Mouse (Mus musculus) monocyte, adult 2 months (primary cell): ENCODE data around the gene Acot3.
"Not testable (repeated sequence)": the region's sequence is repeated elsewhere in the genome, so short reads cannot be mapped to it uniquely, and the experiment has no call there.

ENCODE experiments used
- DNase-seq, 2 experiments: peaks; one replicate each; pipeline ENCODE4 v3.0.0; 2022; ENCODE audit warnings: low spot score in 2 of 2, low read depth in 1 of 2

Acot3 gene

DNA sequence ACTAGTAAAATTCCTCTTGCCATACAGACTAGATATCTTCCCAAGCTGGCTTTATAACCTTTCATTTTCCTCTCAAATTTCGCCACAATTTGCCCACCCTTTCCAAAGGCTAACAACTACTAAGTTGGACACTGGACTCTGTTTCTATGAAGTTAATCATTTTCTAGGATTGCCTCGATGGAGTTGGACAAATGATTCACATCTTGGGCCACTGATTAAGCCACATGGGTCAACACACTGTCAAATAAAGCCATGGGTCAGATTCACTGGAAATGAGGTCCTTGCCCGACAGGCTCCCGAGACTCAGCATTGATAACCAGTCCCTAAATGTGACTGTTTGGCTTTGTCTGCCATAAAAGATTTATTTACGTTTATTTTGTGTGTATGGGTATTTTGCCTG, 9.7 kb upstream of the Acot3 start:
- no peak for DNase-seq

DNA sequence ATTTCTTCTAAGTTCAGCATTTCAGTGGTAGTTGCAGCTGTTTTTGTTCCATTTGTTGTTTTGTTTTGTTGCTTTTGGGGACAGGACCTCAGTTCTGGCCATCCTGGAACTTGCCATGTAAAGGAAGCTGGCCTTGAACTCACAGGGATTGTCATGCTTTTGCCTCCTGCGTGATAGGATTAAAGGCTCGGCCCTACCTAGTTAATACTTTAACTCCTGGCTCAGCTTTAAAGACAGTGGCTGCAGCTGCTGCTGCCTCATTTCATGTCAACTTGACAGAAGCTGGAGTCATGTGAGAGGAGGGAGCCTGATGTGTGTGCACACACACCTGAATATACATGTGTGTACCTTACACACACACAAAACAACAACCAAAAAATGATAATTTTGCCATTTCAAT, 7.9 kb upstream of the Acot3 start:
- DNase-seq = no peak

- no peak for DNase-seq
Observed at GRCm38 (mm10) chr12:84046906-84047305, 5.0 kb upstream of the Acot3 start.

DNA sequence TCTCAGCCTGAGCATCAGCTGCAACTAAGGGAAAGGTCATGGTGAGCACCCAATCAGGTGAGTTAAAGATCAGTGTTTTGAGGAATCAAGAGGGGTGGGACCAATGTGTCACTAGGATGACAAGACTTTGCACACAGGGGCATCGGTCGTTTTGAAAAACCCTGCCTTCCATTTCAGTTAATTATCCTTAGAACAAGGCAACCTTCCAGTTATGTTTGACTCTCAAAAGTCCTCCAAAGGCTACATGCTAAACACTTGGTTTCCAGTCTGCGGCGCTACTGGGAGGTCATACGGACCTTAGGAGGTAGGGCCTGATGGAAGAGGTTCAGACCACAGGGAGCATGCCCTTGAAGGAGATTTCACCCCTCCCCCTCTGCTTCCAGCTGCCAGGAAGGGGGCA, 1.2 kb upstream of the Acot3 start:
- DNase-seq = not testable (repeated sequence)

DNA sequence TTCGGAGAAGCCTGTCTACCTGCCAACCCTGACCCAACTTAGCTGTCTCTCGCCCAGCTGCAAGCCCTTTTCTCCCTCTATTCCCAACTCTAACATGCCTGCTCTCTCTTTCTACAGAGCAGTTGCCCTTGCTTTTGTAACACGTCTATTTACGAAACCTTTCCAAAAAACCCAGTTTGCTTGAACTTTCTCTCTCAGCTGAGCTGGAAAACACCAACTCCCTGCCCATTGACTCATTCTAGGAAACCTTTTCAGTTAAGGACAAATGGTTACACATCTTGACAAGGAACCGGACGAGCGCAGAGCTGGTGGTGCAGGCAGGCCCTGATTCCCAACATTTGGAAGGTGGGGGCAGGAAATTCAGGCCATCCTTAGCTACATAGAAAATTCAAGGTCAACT, 665 bp downstream of the Acot3 start:
- DNase-seq = no peak

DNA sequence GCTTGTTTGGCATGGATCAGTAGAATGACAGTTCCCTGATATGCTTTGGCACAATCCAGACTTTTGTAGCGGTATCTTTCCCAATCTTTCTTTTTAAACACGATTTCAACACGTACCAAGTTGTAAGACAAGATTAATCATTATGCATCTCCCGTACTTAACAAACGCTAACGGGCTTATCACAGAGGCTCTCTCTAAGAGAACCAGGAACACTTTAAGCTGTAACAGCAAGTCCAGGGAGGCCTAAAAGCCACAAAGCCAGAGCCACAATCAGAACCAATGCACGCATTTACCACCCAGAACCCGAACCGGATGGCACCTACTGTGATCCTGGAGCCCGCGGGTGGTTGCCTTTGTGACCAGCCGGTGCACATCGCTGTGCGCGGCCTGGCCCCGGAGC, 1.2 kb downstream of the Acot3 start:
- DNase-seq = no peak

- no peak for DNase-seq
Observed at GRCm38 (mm10) chr12:84053679-84054391, 1.9 kb downstream of the Acot3 start.

- DNase-seq = no peak
Observed at GRCm38 (mm10) chr12:84060946-84061345, 9.0 kb downstream of the Acot3 start.

GRCm38 (mm10) chr12:84062336-84062735, 10.4 kb downstream of the Acot3 start:
- DNase-seq = no peak

- no peak for DNase-seq
Observed at GRCm38 (mm10) chr12:84063228-84063627, 11.3 kb downstream of the Acot3 start.

GRCm38 (mm10) chr12:84063833-84064232, 11.9 kb downstream of the Acot3 start:
- no peak for DNase-seq

DNA sequence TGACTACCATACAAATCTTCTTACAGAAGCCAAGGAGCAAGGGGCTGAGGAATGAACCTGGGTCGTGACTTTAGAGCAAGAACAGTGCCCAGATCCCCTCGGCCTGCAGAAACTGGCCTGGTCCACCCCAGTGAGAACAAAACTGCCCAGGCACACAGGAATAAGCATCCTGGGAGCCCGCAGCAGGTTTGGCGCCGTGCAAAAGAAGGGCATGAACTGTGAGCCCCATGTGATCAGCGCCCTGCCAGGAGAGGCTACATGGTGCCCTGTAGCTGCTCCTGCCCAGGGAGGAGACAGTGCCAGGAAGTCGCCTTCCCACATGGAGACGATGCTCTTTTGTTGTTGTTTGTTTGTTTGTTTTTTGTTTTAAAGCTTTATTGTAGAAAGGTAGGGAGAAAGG, 12.7 kb downstream of the Acot3 start:
- DNase-seq = no peak

GRCm38 (mm10) chr12:84067752-84068151, 15.8 kb downstream of the Acot3 start:
- no peak for DNase-seq

GRCm38 (mm10) chr12:84068296-84068695, 16.4 kb downstream of the Acot3 start:
- DNase-seq = no peak

DNA sequence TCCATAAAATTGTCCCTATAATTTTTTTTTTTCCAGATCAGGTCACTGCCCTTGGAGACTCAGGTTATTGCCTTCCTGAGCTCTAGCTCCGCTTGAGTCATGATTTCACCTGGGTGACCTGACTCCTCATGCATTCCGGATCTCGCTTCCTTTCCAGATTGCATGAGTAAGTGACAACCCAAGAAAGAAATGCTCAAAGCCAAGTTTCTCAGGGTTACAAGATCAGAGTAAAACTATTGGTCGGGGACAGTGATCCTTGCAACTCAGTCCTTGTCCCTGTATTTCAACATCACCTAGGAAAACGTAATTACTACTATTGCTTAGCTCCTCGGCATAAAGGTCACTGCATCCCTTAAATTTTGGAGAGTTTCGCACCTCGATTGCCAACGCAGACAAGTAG, 17.0 kb downstream of the Acot3 start, which contains the start of gene Acot5:
Acot5 (plus strand) TSS at position 340 of the 400 bp plus-strand sequence.
- DNase-seq = no peak

- not testable (repeated sequence) for DNase-seq
Observed at GRCm38 (mm10) chr12:84069582-84069981, 17.6 kb downstream of the Acot3 start.

- no peak for DNase-seq
Observed at GRCm38 (mm10) chr12:84071696-84072095, 19.8 kb downstream of the Acot3 start.

- no peak for DNase-seq
Observed at GRCm38 (mm10) chr12:84077371-84077990, 25.5 kb downstream of the Acot3 start.

- DNase-seq = no peak
Observed at GRCm38 (mm10) chr12:84083842-84084241, 31.9 kb downstream of the Acot3 start.

- DNase-seq = no peak
Observed at GRCm38 (mm10) chr12:84084581-84084980, 32.6 kb downstream of the Acot3 start.

GRCm38 (mm10) chr12:84094666-84095065, 42.7 kb downstream of the Acot3 start:
- not testable (repeated sequence) for DNase-seq

DNA sequence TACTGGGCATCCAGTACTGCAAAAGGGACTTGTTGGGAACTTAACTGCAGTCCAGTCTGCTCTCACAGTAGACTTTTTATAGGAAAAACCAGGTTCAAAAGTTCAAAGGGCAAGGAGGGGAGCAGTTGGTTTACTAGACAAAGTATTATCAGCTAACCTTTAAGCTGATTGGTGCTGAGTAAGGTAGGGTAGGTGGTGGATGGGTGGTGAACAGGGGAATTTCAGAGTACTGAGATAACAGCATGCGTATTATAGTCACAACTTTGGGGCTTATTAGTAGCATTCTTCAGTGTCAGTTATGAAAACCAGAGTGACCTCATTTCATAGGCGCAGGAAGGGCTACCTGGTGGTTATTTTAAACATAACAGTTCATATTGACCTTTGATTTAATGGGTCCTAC, 47.7 kb downstream of the Acot3 start:
- DNase-seq = no peak

DNA sequence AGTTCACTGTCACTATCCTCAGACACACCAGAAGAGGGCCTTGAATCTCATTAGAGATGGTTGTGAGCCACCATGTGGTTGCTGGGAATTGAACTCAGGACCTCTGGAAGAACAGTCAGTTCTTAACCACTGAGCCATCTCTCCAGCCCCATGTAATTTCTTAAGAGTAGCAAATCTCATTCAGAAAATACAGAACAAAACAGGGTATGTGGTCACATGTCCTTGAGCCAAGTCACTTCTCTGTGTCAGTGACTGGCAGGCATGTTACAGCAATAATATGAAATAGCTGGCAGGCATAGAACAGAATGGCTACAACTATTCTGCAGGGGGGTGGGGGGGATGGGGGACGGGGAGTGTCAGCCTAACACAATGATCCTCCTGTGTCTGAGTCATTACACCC, 48.1 kb downstream of the Acot3 start:
- DNase-seq = no peak
